Mouse (Mus musculus): Measurements from ENCODE around the gene Pus7l. TPM values are rescaled to one million over a fixed set of nuclear protein-coding genes. Genes with fewer than 3 reads are reported as not detected.
"Not testable (repeated sequence)": the region's sequence is repeated elsewhere in the genome, so short reads cannot be mapped to it uniquely, and the experiment has no call there.

Pus7l gene
- total RNA-seq, 2 experiments from 2014 or later, result 4.0 to 4.4 TPM

DNA sequence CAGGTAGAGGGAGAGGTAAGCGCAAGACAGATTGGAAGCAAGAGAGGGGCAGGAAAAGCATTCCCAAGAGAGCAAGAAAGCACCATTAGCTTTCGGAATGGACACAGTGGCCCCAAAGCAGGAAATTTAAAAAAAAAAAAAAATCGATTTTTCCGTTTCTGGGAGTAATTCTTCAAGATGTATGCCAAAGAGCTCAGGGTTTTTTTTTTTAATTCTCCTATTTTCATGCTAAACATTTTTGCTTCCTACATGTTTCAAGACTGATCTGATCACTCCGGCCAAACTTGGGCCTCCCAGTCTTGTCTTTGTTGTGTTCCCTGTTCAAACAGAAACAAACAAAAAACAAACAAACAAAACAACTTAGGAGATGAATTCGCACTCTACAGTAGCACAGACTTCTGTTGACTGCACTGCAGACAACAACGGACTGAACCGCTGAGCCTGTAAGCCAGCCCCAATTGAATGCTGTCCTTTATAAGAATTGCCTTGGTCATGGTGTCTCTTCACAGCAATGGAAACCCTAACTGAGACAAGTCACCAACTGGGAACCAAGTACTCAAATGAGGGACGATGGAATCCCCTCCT, 797 bp upstream of the Pus7l start:
- intact Hi-C loops (cut with DNase I), result no loop called here
- DNase-seq (ENCODE audit: low spot score in 2 of 2), result no peak

DNA sequence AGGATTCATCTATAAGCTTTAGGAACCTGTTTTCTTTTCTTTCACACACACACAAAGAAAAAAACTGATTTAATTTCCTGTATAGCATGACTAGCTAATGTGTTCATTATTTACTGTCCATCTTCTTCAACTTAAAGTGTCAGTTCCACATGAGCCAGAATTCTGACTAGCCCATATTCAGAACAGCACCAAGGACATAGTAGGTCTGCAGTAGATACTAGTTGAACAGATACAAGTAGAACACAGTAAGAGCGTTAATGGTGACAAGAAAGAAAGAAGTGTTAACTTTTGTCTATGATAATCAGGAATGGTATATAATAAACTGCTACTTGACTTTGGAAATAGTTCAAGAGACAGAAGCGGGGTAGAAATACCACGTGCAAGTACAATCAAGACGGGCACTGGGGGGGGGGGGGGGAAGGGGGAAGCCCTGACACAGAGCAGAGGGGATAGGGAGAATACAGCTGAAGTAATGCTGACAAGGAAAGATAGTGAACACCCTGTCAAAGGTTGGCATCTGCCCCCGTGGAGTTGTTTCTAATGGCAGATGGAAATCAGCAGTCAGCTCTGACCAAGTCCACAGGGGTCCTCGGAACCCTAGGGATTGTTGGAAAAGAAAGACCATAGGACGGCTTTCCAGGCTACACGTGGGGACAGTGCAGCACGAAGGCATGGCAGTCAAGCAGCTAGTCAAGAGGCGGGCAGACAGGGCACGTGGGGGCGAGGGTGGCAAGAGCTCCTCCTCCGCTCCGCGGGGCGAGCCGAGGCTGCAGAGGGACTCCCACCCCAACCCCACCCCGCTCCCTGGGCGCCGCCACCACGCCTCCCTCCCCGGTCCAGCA, 559 bp downstream of the Pus7l start:
- intact Hi-C loops (cut with DNase I), result no loop called here
- DNase-seq (ENCODE audit: low spot score in 2 of 2), result no peak

DNA sequence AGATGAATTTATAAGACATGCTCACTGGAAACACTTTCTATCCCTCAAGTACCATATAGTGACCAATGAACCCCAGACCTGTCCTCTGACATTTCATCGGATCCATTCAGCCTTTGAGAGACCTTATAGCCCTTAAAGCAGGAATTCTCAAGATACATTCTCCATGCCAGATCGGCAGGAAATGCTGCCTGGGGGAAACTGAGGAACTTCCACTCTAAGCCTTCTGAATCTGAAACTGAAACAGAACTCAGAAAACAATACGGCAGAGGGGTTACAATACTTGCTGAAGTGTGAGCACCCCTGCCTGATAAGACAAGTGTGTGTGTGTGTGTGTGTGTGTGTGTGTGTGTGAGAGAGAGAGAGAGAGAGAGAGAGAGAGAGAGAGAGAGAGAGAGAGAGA, 4.1 kb downstream of the Pus7l start:
- DNase-seq (ENCODE audit: low spot score in 2 of 2), result no peak
- intact Hi-C loops (cut with DNase I), result no loop called here

DNA sequence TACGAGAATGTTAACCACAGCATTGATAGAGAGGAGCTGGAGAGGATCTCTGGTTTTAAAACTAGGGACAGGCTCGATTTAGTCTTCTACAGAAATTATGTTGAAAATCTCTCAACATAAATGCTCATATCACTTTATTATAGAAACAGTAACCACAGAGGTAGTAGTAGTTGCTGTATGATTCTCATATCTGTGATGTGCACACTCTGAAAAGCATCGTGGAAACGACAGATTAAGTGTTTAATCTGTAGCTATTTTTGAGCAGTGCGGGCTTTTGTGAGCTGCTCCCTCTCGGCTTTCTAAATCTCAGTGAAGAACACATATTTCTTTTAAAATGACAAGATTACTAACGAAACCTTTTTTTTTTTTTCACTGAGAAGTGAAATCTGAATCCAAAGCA, 7.8 kb downstream of the Pus7l start:
- intact Hi-C loops (cut with DNase I), result no loop called here
- no peak for DNase-seq (ENCODE audit: low spot score in 2 of 2)

DNA sequence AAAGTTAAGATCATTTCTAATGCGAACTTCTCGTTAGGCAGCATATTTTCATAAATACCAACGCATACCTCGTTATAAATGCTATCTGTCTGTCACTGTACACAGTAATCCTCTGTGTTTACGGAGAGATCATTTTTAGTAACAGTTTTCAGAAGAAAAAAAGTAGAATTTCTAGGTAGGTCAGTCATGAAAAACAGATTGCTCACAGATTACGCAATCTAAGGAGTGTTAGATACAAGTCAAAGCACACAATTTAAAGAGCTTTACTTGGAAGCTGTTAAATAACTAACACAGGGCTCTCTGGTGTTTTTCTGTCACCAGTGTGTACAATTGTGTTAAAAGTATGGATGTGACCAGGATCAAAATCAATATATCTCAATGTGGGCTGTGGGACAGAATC, 10.4 kb downstream of the Pus7l start:
- no peak for DNase-seq (ENCODE audit: low spot score in 2 of 2)
- intact Hi-C loops (cut with DNase I), result no loop called here

DNA sequence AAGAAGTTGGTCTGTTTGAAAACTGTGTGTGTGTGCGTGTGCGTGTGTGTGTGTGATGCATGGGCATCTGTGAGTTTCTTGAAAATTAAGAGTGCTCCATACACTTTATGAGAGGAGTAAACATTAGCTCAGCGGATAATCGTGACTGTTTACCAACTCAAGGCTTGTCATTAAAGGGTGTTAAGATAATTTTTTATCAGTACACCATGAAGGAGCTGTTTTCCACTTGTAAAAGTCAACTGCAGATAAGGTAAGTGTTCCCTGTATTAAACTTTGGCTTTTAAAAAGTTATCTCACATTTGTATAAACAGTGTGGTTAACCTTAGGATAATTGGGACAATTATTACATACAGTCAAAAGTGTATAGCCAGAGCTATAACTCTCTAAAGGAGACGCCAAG, 11.0 kb downstream of the Pus7l start:
- no peak for DNase-seq (ENCODE audit: low spot score in 2 of 2)
- intact Hi-C loops (cut with DNase I), result no loop called here

DNA sequence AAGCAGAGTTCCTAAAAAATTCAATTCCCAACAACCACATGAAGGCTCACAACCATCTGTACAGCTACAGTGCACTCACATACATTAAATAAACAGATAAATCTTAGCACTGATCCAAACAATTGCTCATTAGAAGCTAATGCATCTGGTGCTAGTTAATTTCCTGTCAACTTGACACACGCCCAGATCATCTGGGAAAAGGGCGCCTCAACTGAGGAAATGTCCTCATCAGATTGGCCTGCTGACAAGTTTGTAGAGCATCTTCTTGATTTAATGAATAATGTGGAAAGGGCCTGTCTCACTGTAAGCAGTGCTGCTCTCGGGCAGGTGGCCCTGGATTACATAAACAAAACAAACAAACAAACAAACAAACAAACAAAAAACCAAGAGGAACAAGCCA, 12.8 kb downstream of the Pus7l start:
- intact Hi-C loops (cut with DNase I), result no loop called here
- no peak for DNase-seq (ENCODE audit: low spot score in 2 of 2)

DNA sequence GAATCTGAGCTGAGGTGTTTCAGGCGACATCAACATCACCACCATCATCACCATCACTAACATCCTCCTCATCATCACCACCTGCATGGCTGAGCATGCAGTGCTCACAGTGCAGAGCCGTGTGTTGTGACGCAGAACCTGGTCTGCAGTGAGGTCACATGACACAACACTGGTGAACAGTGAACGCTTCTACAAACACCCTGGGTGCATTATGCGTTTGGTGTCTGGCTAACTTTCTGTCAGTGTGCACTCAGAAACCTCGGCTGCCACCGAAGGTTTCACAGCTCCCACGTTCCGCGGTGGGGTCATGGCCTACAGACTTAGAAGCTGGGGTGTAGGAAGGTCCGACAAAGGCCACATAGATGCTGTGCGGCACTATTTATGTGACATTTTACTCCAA, 18.4 kb downstream of the Pus7l start:
- intact Hi-C loops (cut with DNase I), result loop anchor here (5.0 kb wide), 1 partner anchor 258 kb away; no protein-coding TSS in a partner anchor
- DNase-seq (ENCODE audit: low spot score in 2 of 2), result no peak

DNA sequence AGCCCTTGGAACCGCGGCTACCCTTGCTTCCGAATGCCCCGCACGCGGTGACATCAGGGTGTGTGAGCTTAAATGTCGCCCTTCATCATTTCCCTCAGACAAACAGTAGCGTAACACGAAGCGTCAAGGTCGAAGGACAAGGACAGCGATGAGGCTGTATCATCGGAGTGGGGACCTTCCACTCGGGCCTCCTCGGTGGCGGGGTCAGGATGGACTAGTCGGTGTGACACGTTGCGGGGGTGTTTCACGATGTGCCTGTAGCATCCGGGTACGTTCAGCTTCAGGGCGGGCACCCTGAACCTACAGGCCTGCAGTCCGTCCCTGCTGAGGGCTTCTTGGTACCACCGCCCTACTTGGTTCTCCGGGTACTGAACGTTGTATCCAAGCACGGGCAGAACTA, 20.1 kb downstream of the Pus7l start:
- no peak for DNase-seq (ENCODE audit: low spot score in 2 of 2)
- intact Hi-C loops (cut with DNase I), result loop anchor here (5.0 kb wide), 1 partner anchor 256 kb away; no protein-coding TSS in a partner anchor

DNA sequence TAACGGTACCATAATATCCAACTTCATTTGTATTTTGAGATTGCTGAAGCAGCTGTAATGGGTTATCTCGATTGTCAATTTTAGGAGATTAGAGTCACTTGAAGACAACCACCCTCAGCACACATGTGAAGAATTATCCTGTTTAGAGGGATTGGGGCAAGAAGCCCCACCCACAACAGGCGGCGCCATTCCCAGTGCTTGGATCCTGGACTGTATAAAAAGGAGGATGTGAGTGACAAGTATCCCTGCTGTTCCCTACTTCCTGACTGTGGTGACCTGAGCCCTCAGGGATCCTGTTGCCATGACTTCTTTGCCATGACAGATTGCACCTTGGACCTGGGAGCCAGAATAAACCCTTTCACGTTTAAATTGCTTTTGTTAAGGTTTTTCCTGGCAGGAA, 22.4 kb downstream of the Pus7l start:
- no peak for DNase-seq (ENCODE audit: low spot score in 2 of 2)
- intact Hi-C loops (cut with DNase I), result loop anchor here (1.0 to 5.0 kb wide), 2 partner anchors 178 to 254 kb away; no protein-coding TSS in a partner anchor

DNA sequence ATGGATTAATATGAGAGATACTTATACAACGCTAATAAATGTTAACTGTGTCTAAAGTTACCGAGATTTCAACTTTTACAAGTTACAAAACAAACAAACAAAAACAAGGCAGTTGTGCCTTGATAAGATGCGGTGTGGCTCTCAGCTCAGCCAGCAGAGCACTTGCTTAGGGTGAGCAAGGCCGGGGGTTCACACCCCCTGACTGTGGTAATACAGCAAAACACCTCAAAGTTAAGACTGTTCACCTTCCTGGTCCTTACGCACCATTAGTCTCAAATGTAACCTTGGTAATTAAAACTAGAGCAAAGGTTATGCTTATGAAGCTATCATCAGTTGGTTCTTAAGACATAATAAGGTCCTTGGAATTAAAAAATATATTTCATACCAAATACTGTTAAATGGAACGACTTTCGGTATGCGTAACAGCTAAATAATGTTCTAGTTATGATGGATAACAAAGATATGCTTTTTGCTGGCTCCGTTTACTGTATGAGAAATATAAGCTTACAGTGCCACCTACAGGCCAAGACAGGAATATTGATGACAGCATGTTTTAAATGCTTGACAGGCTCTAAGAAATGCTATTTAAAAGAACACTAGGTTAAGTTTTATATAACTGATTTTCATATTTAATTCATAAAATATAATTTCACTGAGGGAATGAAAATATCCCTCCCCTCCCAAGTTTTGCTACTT, 23.0 kb downstream of the Pus7l start:
- DNase-seq (ENCODE audit: low spot score in 2 of 2), result no peak
- intact Hi-C loops (cut with DNase I), result loop anchor here (1.0 to 5.0 kb wide), 2 partner anchors 177 to 253 kb away; no protein-coding TSS in a partner anchor

DNA sequence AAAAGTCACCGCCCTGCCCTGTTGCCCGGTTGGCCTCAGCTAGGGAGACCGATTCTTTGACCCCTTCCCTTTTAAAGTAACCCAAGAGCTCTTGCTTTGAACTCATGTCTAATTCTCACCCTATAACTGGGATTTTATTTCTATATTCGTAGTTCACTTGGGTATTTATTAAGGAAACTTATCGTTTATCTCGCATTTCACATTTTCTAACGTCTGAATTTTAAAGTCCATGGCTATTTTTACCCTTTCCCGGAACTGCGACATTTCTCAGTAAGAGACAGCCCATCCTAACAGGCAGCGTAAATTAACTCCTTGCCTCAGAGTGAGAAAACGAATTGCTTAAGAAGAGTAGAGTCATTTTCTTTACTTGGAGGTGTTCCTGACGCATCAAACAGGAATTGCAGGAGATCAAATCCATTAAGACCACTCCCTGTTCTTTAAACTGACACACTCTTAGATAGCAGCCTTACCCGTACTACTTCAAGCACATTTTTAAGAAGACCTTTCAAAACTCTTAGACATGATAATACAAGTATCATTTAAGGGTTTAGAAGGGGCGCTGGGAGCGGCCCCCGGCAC, 25.3 kb downstream of the Pus7l start:
- intact Hi-C loops (cut with DNase I), result no loop called here

DNA sequence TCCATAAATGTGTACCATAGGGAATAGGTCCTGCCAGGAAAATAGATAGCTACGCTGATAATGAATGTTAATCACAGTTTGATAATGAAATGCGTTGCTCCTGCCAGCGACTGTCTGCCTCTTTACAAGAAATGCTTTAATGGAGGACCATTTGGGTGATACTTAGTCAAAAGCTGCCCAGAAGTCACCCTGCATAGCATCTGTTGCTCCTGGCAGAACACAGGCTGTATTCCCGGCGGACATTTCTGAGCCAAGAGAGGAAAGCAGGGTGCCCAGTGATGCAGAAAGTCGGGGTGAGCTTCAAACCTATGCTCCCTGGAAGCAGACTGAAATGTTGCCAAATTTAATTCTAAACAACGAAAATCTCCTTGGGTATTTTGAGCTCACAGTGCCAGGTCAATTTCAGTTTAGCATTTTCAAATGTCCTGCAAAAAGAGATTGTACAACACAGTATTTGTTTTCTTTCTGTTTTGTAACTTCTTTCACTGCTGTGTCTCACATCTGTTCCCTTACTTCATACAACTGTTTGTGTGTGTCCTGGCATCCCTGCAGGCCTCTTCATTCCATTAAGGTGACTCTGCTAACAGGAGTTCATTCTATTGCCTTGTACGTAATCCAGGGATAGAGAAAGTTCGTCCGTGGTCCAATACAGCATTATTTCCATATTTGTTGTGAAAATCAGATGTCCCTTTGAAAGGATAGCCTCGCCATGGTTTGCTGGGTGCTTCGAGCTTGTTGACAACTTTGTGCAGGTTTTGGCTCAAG, 39.7 kb downstream of the Pus7l start:
- DNase-seq (ENCODE audit: low spot score in 2 of 2), result no peak

More for the DNA sequence above, 25.3 kb downstream of the Pus7l start:
- no peak for DNase-seq (ENCODE audit: low spot score in 2 of 2)

DNA sequence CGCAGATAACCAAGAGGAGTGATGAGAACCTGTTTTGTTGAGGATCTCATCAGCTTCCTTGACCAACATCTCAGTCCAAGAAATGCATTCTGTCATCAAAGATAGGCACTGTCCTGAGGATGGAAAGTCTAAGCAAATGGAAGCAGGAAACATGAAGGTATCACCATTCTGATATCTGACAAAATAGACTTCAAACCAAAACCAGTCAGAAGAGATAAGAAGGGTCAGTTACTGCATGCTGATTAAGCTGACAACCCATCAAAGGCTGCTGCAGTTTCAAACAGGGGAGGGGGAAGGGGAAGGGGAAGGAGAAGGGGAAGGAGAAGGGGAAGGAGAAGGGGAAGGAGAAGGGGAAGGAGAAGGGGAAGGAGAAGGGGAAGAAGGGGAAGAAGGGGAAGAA, 44.1 kb downstream of the Pus7l start:
- intact Hi-C loops (cut with DNase I), result no loop called here
- no peak for DNase-seq (ENCODE audit: low spot score in 2 of 2)

More for the DNA sequence above, 39.7 kb downstream of the Pus7l start:
- intact Hi-C loops (cut with DNase I), result no loop called here

DNA sequence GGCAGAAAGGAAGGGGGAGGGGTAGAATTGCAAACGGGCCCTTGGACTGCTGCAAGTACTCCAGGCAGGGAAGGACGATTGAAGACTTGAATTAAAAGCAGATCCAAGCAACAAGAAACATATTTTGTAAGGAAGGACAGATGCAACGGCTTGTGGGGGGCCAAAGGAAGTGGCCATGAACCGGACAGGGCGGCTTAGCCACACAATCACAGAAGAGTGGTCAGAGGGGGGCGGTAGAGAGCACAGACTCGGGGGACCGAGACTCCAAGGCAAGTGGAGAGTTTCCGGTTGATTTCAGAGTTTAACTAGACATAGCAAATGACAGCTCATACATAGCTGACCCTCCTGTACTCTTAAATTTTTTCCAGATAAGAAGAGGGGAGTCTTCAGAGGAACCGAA, 47.4 kb downstream of the Pus7l start:
- DNase-seq (ENCODE audit: low spot score in 2 of 2), result no peak
- intact Hi-C loops (cut with DNase I), result no loop called here

DNA sequence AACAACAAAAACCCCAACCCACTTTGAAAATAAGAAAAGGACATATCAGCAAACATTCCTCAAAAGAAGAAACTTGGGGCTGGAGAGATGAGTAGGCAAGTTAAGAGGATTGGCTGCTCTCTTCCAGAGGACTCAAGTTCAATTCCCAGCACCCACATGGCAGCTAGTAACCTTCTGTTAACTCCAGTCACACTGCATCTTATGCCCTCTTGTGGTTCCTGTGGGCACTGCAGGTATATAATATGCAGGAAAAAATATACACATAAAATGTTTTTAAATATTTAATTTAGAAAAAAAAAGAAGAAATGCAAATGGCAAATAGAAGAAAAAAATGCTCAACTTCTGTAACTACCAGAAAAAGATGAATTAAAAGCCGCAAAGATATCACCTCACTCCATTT, 48.9 kb downstream of the Pus7l start:
- intact Hi-C loops (cut with DNase I), result no loop called here
- no peak for DNase-seq (ENCODE audit: low spot score in 2 of 2)

DNA sequence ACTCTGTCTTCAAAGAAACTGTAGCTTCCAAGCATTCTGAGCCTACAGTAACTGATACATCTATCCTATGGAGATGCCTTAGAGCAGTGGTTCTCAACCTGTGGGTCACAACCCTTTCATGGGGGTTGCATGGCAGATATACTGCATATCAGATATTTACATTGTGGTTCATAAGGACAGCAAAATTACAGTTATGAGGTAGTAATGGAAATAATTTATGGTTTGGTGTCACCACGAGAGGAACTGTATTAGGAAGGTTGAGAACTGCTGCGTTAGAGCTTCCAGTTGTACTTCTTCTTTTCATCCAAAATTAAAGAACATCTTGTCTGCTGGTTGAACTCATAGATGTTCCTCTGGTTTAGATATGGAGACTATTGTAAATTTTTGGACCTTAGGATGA, 53.9 kb downstream of the Pus7l start:
- DNase-seq (ENCODE audit: low spot score in 2 of 2), result no peak
- intact Hi-C loops (cut with DNase I), result no loop called here

DNA sequence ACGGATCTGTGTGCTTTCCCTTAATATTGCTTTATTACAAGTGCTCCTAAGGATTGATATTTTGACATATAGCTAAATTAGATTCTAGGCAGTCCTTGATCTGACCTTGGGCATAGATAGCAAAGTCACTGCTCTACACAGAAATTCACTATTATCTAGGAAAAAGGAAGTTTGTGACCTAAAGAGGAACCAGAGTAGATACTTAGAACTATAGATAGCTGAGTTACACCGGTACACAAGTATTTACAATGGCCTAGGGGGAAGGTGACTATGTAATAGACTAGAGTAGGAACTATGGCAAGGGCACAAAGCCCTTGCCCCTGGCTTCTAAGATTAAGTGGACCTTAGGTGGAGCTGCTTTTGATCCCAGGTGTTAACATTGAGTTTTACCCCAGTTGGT, 55.3 kb downstream of the Pus7l start:
- intact Hi-C loops (cut with DNase I); DNase-seq (ENCODE audit: low spot score in 2 of 2): not testable (repeated sequence)

DNA sequence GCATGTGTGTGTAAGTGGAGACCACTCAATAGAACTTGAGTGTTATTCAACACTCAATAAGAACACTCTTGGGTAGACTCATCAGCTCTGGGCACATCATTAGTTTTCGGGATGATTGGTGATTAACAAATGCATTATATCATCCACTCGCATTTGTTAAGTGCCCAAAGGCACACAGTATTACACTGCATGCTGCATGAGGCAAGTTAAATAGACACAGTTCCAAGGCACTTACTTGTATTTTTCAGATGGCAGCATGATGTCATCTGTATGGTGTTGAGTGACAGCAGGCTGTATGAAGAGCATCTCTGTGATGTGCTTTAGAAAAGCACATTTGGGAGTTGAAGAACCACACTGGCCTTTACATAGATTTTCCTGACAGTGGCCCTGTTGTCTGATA, 60.8 kb downstream of the Pus7l start:
- intact Hi-C loops (cut with DNase I), result no loop called here
- no peak for DNase-seq (ENCODE audit: low spot score in 2 of 2)

DNA sequence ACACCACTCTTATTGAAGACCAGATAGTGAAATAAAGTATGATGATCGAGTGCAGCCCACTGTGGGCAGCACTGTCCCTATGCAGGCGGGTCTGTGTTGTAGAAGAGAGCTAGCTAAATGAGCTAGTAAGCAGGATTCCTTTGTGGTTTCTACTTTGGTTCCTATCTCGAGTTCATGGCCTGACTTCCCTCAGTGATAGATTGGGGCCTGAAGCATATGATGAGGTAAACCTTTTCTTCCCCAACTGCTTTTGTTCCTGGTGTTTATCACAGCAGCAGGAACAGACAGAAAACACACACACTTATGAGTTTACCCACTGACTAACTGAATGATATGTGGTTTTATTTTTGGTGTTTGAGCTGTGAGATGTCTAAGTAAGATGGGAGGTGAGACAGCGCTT, 62.6 kb downstream of the Pus7l start:
- DNase-seq (ENCODE audit: low spot score in 2 of 2), result no peak
- intact Hi-C loops (cut with DNase I), result no loop called here
